Mouse (Mus musculus): Measurements from ENCODE around the gene Gm15056.

Gm15056 gene

GRCm38 (mm10) chr8:20902527-20902926 lies at the start of gene Gm15056:
TSS of gene Gm15056 (minus strand) at chr8:20902627.
- in situ Hi-C loops (cut with MboI, MseI): no loop called here

GRCm38 (mm10) chr8:20944610-20945009 lies 42.2 kb upstream of the Gm15056 start, which contains the start of gene AY761185:
TSS of gene AY761185 (minus strand) at chr8:20944710.
- in situ Hi-C loops (cut with MboI, MseI): loop anchor here (25.0 kb wide), 1 partner anchor 1032 kb away; the partner anchor contains the start of gene Gm31371

- in situ Hi-C loops (cut with MboI, MseI): no loop called here
Observed at GRCm38 (mm10) chr8:20921971-20922370, 19.5 kb upstream of the Gm15056 start, which contains the start of gene Gm6040. TSS of gene Gm6040 (minus strand) at chr8:20922071.

- in situ Hi-C loops (cut with MboI, MseI): no loop called here
Observed at GRCm38 (mm10) chr8:20912288-20912687, 9.9 kb upstream of the Gm15056 start.

GRCm38 (mm10) chr8:20908256-20908655 lies 5.8 kb upstream of the Gm15056 start:
- in situ Hi-C loops (cut with MboI, MseI): no loop called here

GRCm38 (mm10) chr8:20907119-20907518 lies 4.7 kb upstream of the Gm15056 start:
- in situ Hi-C loops (cut with MboI, MseI): no loop called here

GRCm38 (mm10) chr8:20892369-20892768 lies 10.1 kb downstream of the Gm15056 start, which contains the start of gene Defb33:
TSS of gene Defb33 (plus strand) at chr8:20892669.
- in situ Hi-C loops (cut with MboI, MseI): no loop called here

- in situ Hi-C loops (cut with MboI, MseI): no loop called here
Observed at GRCm38 (mm10) chr8:20874608-20875007, 27.8 kb downstream of the Gm15056 start.
